Mouse (Mus musculus) adrenal gland, postnatal 4 days (tissue): Measurements from ENCODE around the gene Prdx6b. TPM values are rescaled to one million over a fixed set of nuclear protein-coding genes. Genes with fewer than 3 reads are reported as not detected.

Experiments
- DNase-seq, 2 experiments: peaks; one replicate each; pipeline ENCODE4 v3.0.0; 2021 to 2022; ENCODE audit warnings: low spot score in 2 of 2, mixed read lengths in 2 of 2
- total RNA-seq, 2 experiments: library from RNA; stranded (reverse); gene quantifications; 2 replicates each; pipeline ENCODE4 v1.2.3; 2021

The Prdx6b gene
- total RNA-seq, 2 experiments from 2014 or later: not detected

- DNase-seq: no peak
Observed at GRCm38 (mm10) chr2:80322878-80323277, 30.6 kb downstream of the Prdx6b start.

- DNase-seq: no peak
Observed at GRCm38 (mm10) chr2:80325779-80326178, 33.5 kb downstream of the Prdx6b start.

DNA sequence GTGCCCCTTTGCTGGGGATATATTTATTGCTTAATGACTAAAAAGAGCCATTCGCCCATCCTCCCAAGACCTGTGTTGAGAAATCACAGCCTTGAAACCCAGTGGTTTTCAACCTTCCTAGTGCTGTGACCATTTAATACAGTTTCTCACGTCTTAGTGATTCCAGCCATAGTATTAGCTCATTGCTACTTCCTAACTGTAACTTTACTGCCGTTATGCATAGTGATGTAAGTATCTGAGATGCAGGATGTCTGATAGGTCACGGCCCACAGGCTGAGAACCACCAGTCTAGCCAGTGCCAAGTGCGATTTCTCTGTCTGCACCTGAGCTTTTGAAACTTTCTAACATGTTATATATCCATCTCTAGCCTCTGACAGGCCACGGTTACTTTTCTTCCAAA, 35.0 kb downstream of the Prdx6b start:
- no peak for DNase-seq

DNA sequence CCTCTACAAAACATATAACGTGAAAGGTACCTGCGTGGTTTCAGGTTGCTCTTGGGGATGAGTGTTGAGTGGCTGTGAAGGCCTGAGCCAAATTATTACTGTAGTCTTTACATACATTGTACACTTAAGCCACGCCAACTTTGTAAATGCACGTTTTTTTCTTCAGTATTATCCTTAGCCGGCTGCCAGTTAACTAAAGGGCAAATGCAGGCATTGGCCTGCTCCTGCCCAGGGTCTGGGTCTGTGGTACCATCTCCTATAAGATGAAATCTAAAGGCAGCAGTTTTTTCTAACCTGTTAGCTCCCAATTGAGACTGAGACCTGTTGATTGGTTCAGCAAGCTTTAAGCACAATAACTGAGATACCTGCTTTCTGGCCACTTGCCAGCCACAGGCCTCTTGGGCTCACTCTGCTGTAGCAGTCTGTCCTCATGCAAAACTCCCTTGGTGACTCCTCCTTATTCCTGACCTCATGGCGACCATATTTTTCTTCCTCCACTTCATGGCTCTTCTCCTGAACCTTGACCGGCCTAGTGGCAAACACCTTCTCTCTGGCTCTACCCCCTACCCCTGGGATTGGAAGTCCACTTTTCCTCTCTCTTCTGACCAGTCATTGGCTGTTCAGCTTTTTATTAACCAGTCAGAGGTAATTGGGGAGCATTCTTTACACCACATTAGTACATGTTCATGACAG, 36.8 kb downstream of the Prdx6b start:
- no peak for DNase-seq

DNA sequence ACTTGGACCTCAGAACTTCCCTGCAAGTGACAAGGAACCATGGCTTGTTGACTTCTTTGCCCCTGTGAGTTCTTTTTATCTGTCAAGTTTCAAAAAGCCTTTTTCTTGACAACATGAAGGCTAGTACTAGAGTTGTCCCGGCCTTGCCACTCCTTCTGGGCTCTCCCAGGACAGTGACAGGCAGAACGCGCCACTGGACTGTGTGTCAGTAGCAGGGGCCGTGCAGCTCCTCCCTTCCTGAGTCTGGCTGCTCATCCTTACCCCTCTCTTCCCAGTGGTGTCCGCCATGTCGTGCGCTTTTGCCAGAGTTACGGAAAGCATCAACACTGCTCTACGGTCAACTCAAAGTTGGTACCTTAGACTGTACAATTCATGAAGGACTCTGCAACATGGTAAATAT, 48.3 kb downstream of the Prdx6b start:
- no peak for DNase-seq

Other genes with a start within 250 kb of the Prdx6b start
- 10 to 100 TPM; 16.3 to 18.7 TPM for gene Pde1a, start 163.0 kb upstream of the Prdx6b start, total RNA-seq
- 10 to 100 TPM; 68.5 to 74.9 TPM for gene Dnajc10, start 23.0 kb downstream of the Prdx6b start, total RNA-seq
- 10 to 100 TPM; 64.2 to 68.4 TPM for gene Frzb, start 155.2 kb downstream of the Prdx6b start, total RNA-seq